Mouse (Mus musculus): ENCODE data around the gene Nrxn1.

The Nrxn1 gene

DNA sequence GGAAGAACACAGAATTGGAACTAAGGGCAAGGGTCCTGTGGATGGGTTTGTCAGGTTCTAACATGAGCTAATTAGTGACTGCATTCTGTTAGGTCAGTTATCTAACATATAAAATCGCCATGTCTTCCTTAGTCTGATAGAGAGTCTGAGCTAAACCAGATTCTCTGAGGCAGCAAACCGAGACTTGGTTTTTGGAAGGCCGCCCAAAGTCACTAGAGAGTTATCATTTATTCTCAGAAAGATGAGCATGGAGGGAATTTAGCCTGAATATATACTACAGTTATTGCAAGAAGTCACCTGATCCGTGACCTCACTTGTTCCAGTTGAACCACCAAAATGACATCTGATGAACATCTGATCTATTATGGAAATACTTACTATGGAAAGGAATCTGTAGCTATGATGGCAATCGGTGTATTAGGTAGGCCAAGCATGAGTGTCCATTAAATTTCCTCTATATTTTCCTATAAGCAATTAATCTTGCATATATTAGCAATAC is 397.7 kb downstream of the Nrxn1 start:
- no peak for TF ChIP-seq GATA4 (IDR thresholded peaks at IDR 0.05; ENCODE audit: insufficient replicate concordance, low read length)

DNA sequence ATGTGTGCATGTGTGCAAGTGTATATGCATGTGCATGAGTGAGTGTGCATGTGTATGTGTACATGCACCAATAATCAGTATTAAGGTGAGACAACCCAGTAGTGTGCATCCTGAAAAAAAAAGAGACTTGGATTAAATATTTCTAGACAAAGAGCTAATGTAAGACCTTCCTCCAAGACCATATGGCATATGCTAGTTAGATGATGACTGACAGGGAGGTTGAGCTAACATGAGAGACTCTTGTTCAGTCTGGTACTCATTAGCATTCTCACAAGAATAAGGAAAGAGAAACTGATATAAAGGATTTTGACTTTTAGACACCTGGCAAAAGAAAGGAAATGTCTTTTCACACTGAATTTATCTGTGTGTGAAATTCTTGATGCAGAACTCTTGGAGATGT is 408.7 kb downstream of the Nrxn1 start:
- no peak for TF ChIP-seq GATA4 (IDR thresholded peaks at IDR 0.05; ENCODE audit: insufficient replicate concordance, low read length)

GRCm38 (mm10) chr17:90681019-90681418 is 411.9 kb downstream of the Nrxn1 start:
- no peak for TF ChIP-seq GATA4 (IDR thresholded peaks at IDR 0.05; ENCODE audit: insufficient replicate concordance, low read length)

GRCm38 (mm10) chr17:90676676-90677075 is 416.2 kb downstream of the Nrxn1 start:
- TF ChIP-seq GATA4 (IDR thresholded peaks at IDR 0.05; ENCODE audit: insufficient replicate concordance, low read length): no peak

GRCm38 (mm10) chr17:90662318-90662717 is 430.6 kb downstream of the Nrxn1 start:
- no peak for TF ChIP-seq GATA4 (IDR thresholded peaks at IDR 0.05; ENCODE audit: insufficient replicate concordance, low read length)

DNA sequence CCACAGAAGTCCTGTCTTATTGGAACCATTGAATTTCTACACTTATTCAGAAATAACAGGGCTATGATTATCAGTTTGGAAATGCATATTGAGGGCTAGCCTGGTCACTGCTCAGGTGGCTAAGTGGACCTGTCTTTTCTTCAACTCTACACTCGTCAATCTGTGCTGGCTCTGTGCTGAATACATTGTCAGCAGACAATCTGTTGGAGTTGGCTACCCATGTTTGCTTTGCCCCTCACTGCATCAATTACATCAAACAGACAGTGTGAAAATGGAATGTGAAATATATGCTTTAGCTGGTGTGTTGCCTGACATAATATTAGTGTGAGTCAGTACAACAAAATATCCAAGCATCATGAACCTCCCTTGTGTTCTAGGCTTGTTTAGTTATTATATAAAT is 438.4 kb downstream of the Nrxn1 start:
- TF ChIP-seq GATA4 (IDR thresholded peaks at IDR 0.05; ENCODE audit: insufficient replicate concordance, low read length): no peak

DNA sequence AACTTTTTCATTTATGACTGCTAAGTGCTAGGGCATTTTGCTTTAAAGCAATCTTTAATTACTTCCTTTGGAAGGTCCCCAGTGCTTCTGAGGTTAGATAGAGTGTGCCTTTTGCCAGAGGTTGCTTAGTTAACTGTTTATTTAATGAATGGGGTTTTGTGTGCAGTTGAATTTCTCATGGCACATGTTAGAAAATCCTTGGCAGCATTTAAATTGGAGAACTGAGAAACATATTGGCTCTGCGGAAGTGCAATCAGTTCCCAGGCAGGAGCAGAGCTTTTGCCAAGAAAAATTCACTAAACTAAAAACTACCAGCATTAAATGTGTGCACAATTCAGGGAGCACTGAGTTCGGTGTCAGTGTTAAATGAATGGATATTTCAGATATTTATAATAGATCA is 439.5 kb downstream of the Nrxn1 start:
- TF ChIP-seq GATA4 (IDR thresholded peaks at IDR 0.05; ENCODE audit: insufficient replicate concordance, low read length): no peak

GRCm38 (mm10) chr17:90650279-90650678 is 442.6 kb downstream of the Nrxn1 start:
- no peak for TF ChIP-seq GATA4 (IDR thresholded peaks at IDR 0.05; ENCODE audit: insufficient replicate concordance, low read length)

DNA sequence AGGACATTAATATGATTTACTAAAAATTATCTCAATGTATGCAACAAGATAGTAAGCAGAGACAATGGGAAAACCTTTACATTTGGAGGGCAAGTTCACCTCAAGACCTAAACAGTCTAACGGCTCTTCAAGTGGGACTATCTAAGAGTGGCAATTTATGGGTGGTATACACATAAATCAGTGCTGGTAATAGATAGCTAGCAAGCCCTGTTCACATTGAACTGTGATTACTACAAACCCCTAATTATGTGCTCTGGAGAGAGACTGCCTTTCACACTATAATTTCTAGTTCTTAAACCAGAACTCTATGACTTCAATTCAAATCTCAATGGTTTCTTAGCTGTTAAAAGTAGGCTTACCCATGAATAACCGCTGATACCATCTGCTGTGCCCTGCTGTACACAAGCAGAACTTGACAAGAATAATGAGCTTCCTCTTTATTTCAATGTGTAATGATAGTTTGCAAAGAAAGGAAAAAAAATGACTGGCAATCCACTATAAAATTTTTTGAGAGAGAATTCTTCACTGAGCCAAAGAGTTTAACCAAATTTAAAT is 453.8 kb downstream of the Nrxn1 start:
- no peak for TF ChIP-seq GATA4 (IDR thresholded peaks at IDR 0.05; ENCODE audit: insufficient replicate concordance, low read length)

GRCm38 (mm10) chr17:90638183-90638727 is 454.6 kb downstream of the Nrxn1 start:
- no peak for TF ChIP-seq GATA4 (IDR thresholded peaks at IDR 0.05; ENCODE audit: insufficient replicate concordance, low read length)

- no peak for TF ChIP-seq GATA4 (IDR thresholded peaks at IDR 0.05; ENCODE audit: insufficient replicate concordance, low read length)
Measured at GRCm38 (mm10) chr17:90631371-90631770, 461.5 kb downstream of the Nrxn1 start.

GRCm38 (mm10) chr17:90629851-90630250 is 463.0 kb downstream of the Nrxn1 start:
- TF ChIP-seq GATA4 (IDR thresholded peaks at IDR 0.05; ENCODE audit: insufficient replicate concordance, low read length): no peak

GRCm38 (mm10) chr17:90628469-90628868 is 464.4 kb downstream of the Nrxn1 start:
- no peak for TF ChIP-seq GATA4 (IDR thresholded peaks at IDR 0.05; ENCODE audit: insufficient replicate concordance, low read length)

GRCm38 (mm10) chr17:90628004-90628403 is 464.9 kb downstream of the Nrxn1 start:
- no peak for TF ChIP-seq GATA4 (IDR thresholded peaks at IDR 0.05; ENCODE audit: insufficient replicate concordance, low read length)

- no peak for TF ChIP-seq GATA4 (IDR thresholded peaks at IDR 0.05; ENCODE audit: insufficient replicate concordance, low read length)
Measured at GRCm38 (mm10) chr17:90627395-90627794, 465.5 kb downstream of the Nrxn1 start.

- TF ChIP-seq GATA4 (IDR thresholded peaks at IDR 0.05; ENCODE audit: insufficient replicate concordance, low read length): no peak
Measured at GRCm38 (mm10) chr17:90624591-90625266, 468.1 kb downstream of the Nrxn1 start.
